In the genomic region with DNA sequence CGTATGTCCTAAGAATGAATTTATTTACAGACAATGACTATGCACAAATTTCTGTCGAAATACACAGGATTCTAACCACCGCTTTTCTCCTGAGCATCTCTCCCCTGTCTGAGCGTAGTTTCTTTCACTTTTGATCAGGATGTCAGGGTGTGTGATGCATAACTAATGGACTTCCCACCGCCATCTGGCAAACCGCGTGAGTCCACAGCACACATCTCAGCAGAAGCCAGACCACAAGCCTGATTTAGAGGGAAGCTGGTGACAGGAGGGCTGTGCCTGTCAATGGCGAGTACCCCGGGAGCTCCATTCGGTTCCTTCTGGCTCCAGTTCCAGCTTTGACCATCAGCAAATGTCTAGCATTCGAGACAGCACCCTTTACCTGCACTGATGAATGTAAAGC, we compare ENCODE assay signal across 10 mouse cellular contexts. TPM values are rescaled to one million over a fixed set of nuclear protein-coding genes. Genes with fewer than 3 reads are reported as not detected.
DNase-seq lines count a peak whose midpoint lies in the region; ATAC-seq and TF ChIP-seq lines count a peak whose summit lies in the region.
"Had no signal": no experiment of that assay in that cellular context is flagged by ENCODE, and none has a peak within 500 bp of the region (broad histone marks: within the 10 kb centered on the region; RNA-seq: fewer than 3 reads in every experiment).

No protein-coding gene starts in this region.

- H3K36me3 ChIP-seq in liver, embryonic 11.5 days (ENCODE audit: control insufficient read depth, insufficient read depth, low read length) = no peaks in the 10 kb centered on the region
- no peaks in the 10 kb centered on the region for H3K36me3 ChIP-seq in forebrain, postnatal 0 days (ENCODE audit: insufficient read depth)
- no peaks in the 10 kb centered on the region for H3K36me3 ChIP-seq in intestine, embryonic 16.5 days (ENCODE audit: control insufficient read depth, insufficient read depth, low read length)

- WGBS in liver, embryonic 11.5 days = 48% methylated on average over 11 of the region's 11 CpGs
- WGBS in forebrain, postnatal 0 days = 64% methylated on average over 11 of the region's 11 CpGs
- 70% methylated on average over 11 of the region's 11 CpGs for WGBS in intestine, embryonic 16.5 days

- no peak for ATAC-seq in liver, embryonic 11.5 days (replicated peaks; ENCODE audit: low FRiP score)
- ATAC-seq in neutrophil, adult 5-6 weeks (ENCODE audit: extremely low read depth, insufficient number of reproducible peaks, low FRiP score, poor library complexity, severe bottlenecking) = peak; percentile 94
- no peak for ATAC-seq in forebrain, postnatal 0 days
- ATAC-seq in intestine, embryonic 16.5 days = no peak
- ATAC-seq: forebrain, embryonic 16.5 days had no signal

- no peaks in the 10 kb centered on the region for H3K4me1 ChIP-seq in liver, embryonic 11.5 days (replicated peaks; ENCODE audit: control insufficient read depth, insufficient read depth, low read length)
- no peaks in the 10 kb centered on the region for H3K4me1 ChIP-seq in forebrain, postnatal 0 days (ENCODE audit: insufficient read depth)
- no peaks in the 10 kb centered on the region for H3K4me1 ChIP-seq in intestine, embryonic 16.5 days (ENCODE audit: control insufficient read depth, insufficient read depth, low read length)

- H3K9me3 ChIP-seq in liver, embryonic 11.5 days (ENCODE audit: control insufficient read depth, low read length) = no peaks in the 10 kb centered on the region
- H3K9me3 ChIP-seq in forebrain, postnatal 0 days (ENCODE audit: low read length) = no peaks in the 10 kb centered on the region
- H3K9me3 ChIP-seq in intestine, embryonic 16.5 days (ENCODE audit: control insufficient read depth, low read length) = no peaks in the 10 kb centered on the region

- no peak overlapping the region for H3K9ac ChIP-seq in liver, embryonic 11.5 days (ENCODE audit: low read depth, low read length)
- no peak overlapping the region for H3K9ac ChIP-seq in forebrain, postnatal 0 days
- no peak overlapping the region for H3K9ac ChIP-seq in intestine, embryonic 16.5 days (ENCODE audit: low read depth, low read length)

- H3K27ac ChIP-seq in liver, embryonic 11.5 days (ENCODE audit: low read depth, low read length) = no peak overlapping the region
- H3K27ac ChIP-seq in forebrain, postnatal 0 days (ENCODE audit: low read depth, low read length) = no peak overlapping the region
- no peak overlapping the region for H3K27ac ChIP-seq in intestine, embryonic 16.5 days (ENCODE audit: low read length)

- no peaks in the 10 kb centered on the region for H3K27me3 ChIP-seq in liver, embryonic 11.5 days (replicated peaks; ENCODE audit: control insufficient read depth, insufficient read depth, low read length)
- no peaks in the 10 kb centered on the region for H3K27me3 ChIP-seq in forebrain, postnatal 0 days (ENCODE audit: insufficient read depth, low read length)
- H3K27me3 ChIP-seq in intestine, embryonic 16.5 days (replicated peaks; ENCODE audit: control insufficient read depth, insufficient read depth, low read length) = no peaks in the 10 kb centered on the region

- 0 out of 2 replicates have a peak overlapping the region, but pooled peaks have one; percentile 16 for H3K4me2 ChIP-seq in liver, embryonic 11.5 days
- H3K4me2 ChIP-seq in forebrain, postnatal 0 days (ENCODE audit: low read depth) = no peak overlapping the region
- no peak overlapping the region for H3K4me2 ChIP-seq in intestine, embryonic 16.5 days (ENCODE audit: low read depth, low read length)
- H3K4me2 ChIP-seq: midbrain, embryonic 11.5 days had no signal

- DNase-seq in liver, embryonic 11.5 days (ENCODE audit: low spot score) = no peak
- DNase-seq in liver (no peak), R1 (ENCODE audit: low read depth, low spot score) (peak; percentile 32)
- DNase-seq in cerebellum, postnatal 14 days = peak; percentile 85 to 90
- DNase-seq in forebrain, postnatal 0 days = no peak
- no peak for DNase-seq in adrenal gland, postnatal 36 days

- H3K4me3 ChIP-seq in liver, embryonic 11.5 days (ENCODE audit: low read depth, low read length) = no peak overlapping the region
- no peak overlapping the region for H3K4me3 ChIP-seq in forebrain, postnatal 0 days (ENCODE audit: low read depth, low read length)
- H3K4me3 ChIP-seq in intestine, embryonic 16.5 days (ENCODE audit: low read length) = no peak overlapping the region

- no peak for TF ChIP-seq CTCF in forebrain, postnatal 0 days (IDR thresholded peaks at IDR 0.05; ENCODE audit: low read depth)

RNA-seq across cellular contexts. Expression of a gene that starts 17.3 kb away (rescaled TPM):
- 13.5 and 13.7 TPM in 2 replicates for polyA plus RNA-seq in liver, embryonic 11.5 days (2014; fragmentation: Nextera tagmentation; extraction: Ambion mirVana)
- 2.3 and 2.7 TPM in 2 replicates for total RNA-seq in neutrophil, adult 5-6 weeks (2017)
- total RNA-seq in forebrain, postnatal 0 days (2014; rRNA removed) = 8.5 and 11.3 TPM in 2 replicates
- polyA plus RNA-seq in forebrain, postnatal 0 days (2015; fragmentation: Nextera tagmentation; extraction: Ambion mirVana) = 2.5 and 3.5 TPM in 2 replicates
- 10 to 100 TPM; 10.9 to 12.4 TPM for total RNA-seq in adrenal gland, postnatal 36 days (2021)
- 6.7 and 7.0 TPM in 2 replicates for polyA plus RNA-seq in intestine, embryonic 16.5 days (2015; fragmentation: Nextera tagmentation; extraction: Ambion mirVana)

Comparison
In these comparisons a context has a peak if more than half of its experiments do, and no peak if none do; other contexts are left out.
1. DNase-seq: peak in R1 (single experiment) and cerebellum, postnatal 14 days (2 of 2); none in liver, embryonic 11.5 days (single experiment), liver (single experiment), forebrain, postnatal 0 days (single experiment) and adrenal gland, postnatal 36 days (0 of 2).